Mouse (Mus musculus) E14TG2a.4 (cell line): ENCODE measurements around the gene Aunip.

Source experiments
- CTCF ChIP-seq: conservative IDR thresholded peaks from 2 replicates; pipeline ENCODE4 v1.5.1; 2014; ENCODE audit warnings: low read length
- NANOG ChIP-seq: IDR thresholded peaks from 2 replicates; pipeline ENCODE4 v1.6.1; 2014; ENCODE audit warnings: borderline replicate concordance, low read length, mixed read lengths

GRCm38 (mm10) chr4:134567377-134568226, 56.8 kb downstream of the Aunip start:
- TF ChIP-seq CTCF (no peak), NANOG (no peak)
